Mouse (Mus musculus) adrenal gland, postnatal 14 days (tissue): ENCODE results near the gene Hsd3b2. TPM values are rescaled to one million over a fixed set of nuclear protein-coding genes. Genes with fewer than 3 reads are reported as not detected.
"Not testable (repeated sequence)": the region's sequence is repeated elsewhere in the genome, so short reads cannot be mapped to it uniquely, and the experiment has no call there.

Source experiments
- DNase-seq: peaks from one replicate; pipeline ENCODE4 v3.0.0; 2021; ENCODE audit warnings: mixed read lengths
- long read RNA-seq, 2 experiments: library from polyadenylated mRNA; stranded (forward); transcript quantifications; one replicate each; pipeline ENCODE4 v2.0.0; 2021
- total RNA-seq: library from RNA; stranded (reverse); gene quantifications from 2 replicates; pipeline ENCODE4 v1.2.3, GENCODE M21; 2021

The Hsd3b2 gene
- 0.15 and 2.4 TPM in 2 replicates for total RNA-seq
- long read RNA-seq, experiment 1 = 0 reads
- long read RNA-seq, experiment 2, partial matches to known transcripts = 0 of 1 reads
- long read RNA-seq, experiment 2, other reads (novel, unspliced or antisense) = 1 of 1 reads

GRCm38 (mm10) chr3:98724376-98724775 lies at the start of gene Hsd3b2:
Gene Hsd3b2 (minus strand): TSS chr3:98724543.
- DNase-seq = no peak

- DNase-seq = no peak
These were observed 39.8 kb upstream of the Hsd3b2 start for GRCm38 (mm10) chr3:98764155-98764554.

- DNase-seq = no peak
These were observed 32.5 kb upstream of the Hsd3b2 start for GRCm38 (mm10) chr3:98756836-98757235.

GRCm38 (mm10) chr3:98752171-98752570 lies 27.8 kb upstream of the Hsd3b2 start:
- no peak for DNase-seq

GRCm38 (mm10) chr3:98741043-98741442 lies 16.7 kb upstream of the Hsd3b2 start:
- DNase-seq = not testable (repeated sequence)

GRCm38 (mm10) chr3:98734340-98734739 lies 10.0 kb upstream of the Hsd3b2 start:
- DNase-seq = no peak

GRCm38 (mm10) chr3:98733724-98734123 lies 9.4 kb upstream of the Hsd3b2 start:
- no peak for DNase-seq

- no peak for DNase-seq
These were observed 1.9 kb upstream of the Hsd3b2 start for GRCm38 (mm10) chr3:98726281-98726680.

GRCm38 (mm10) chr3:98720740-98721139 lies 3.6 kb downstream of the Hsd3b2 start:
- DNase-seq = no peak

- DNase-seq = no peak
These were observed 41.9 kb downstream of the Hsd3b2 start for GRCm38 (mm10) chr3:98682401-98682800.

GRCm38 (mm10) chr3:98680786-98681185 lies 43.6 kb downstream of the Hsd3b2 start:
- DNase-seq = no peak

Other genes starting within 250 kb of the Hsd3b2 start
- gene Hsd3b4, start 214.0 kb downstream of the Hsd3b2 start, total RNA-seq = not detected in 2 replicates
- 1.1 TPM in 1 of 2 replicates, not detected in the other for gene Gm10681, start 135.7 kb downstream of the Hsd3b2 start, total RNA-seq
- gene Hsd3b5, start 94.3 kb downstream of the Hsd3b2 start, total RNA-seq = 0.23 and 6.3 TPM in 2 replicates
- gene Hsd3b3, start 38.6 kb upstream of the Hsd3b2 start, total RNA-seq = 1.1 and 33.0 TPM in 2 replicates
- 47.6 and 62.0 TPM in 2 replicates for gene Hsd3b6, start 89.9 kb upstream of the Hsd3b2 start, total RNA-seq
- 6,308 and 6,460 TPM in 2 replicates for gene Hsd3b1, start 135.3 kb upstream of the Hsd3b2 start, total RNA-seq
- gene Hao2, start 168.7 kb upstream of the Hsd3b2 start, total RNA-seq = 200 and 208 TPM in 2 replicates